Mouse (Mus musculus) E14TG2a.4 (cell line): ENCODE data around the gene Ndufb5.

Experiments
- CTCF ChIP-seq: conservative IDR thresholded peaks from 2 replicates; pipeline ENCODE4 v1.5.1; 2014; ENCODE audit warnings: low read length
- NANOG ChIP-seq: IDR thresholded peaks from 2 replicates; pipeline ENCODE4 v1.6.1; 2014; ENCODE audit warnings: borderline replicate concordance, low read length, mixed read lengths
- POU5F1 ChIP-seq: IDR thresholded peaks from 2 replicates; pipeline ENCODE4 v1.6.1; 2014; ENCODE audit warnings: low read length, borderline replicate concordance

DNA sequence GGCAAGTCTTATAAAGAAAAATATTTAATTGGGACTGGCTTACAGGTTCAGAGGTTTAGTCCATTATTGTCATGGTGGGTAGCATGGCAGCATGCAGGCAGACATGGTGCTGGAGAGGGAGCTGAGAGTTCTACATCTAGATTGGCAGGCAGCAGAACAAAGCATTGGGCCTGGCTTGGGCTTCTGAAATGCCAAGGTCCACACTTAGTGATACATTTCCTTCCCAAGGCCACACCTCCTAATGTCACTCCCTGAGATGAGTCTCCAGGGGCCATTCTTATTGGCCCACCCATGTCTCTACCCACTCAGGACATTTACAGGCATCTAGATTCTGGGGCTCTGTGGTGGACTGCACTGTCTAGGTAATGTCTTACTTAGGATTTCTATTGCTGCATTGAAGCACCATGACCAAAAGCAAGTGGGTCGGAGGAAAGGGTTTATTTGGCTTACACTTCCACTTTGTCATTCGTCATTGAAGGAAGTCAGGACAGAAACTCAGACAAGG is 5.5 kb downstream of the Ndufb5 start:
- TF ChIP-seq POU5F1 (no peak), CTCF (no peak), NANOG (no peak)
